Mouse (Mus musculus) spleen, adult 18-20 months (tissue): ENCODE measurements around the gene Tmprss12.
"Not testable (repeated sequence)": the region's sequence is repeated elsewhere in the genome, so short reads cannot be mapped to it uniquely, and the experiment has no call there.

Experiments
- DNase-seq, 2 experiments: peaks; one replicate each; pipeline ENCODE4 v3.0.0; 2022; ENCODE audit warnings: mixed read lengths in 2 of 2

Tmprss12 gene

DNA sequence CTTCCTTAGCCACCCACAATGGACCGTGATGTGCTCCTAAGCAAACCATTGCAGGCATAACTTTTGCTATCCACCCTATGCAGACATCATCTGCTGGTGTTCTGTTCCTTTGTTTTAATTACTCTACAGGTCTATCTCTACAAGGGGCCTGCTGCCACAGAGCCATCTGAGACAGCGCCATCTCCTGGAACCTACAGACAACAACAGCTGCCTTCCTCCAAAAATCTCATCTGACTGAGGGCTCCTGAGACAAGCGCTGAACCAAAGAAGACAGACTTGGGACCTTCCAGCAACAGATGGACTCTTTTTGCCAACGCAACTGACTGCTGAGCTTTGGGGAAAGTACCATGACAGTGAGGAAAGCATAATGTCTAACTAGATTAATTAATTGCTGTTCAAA, 47.5 kb downstream of the Tmprss12 start:
- DNase-seq, result not testable (repeated sequence)

DNA sequence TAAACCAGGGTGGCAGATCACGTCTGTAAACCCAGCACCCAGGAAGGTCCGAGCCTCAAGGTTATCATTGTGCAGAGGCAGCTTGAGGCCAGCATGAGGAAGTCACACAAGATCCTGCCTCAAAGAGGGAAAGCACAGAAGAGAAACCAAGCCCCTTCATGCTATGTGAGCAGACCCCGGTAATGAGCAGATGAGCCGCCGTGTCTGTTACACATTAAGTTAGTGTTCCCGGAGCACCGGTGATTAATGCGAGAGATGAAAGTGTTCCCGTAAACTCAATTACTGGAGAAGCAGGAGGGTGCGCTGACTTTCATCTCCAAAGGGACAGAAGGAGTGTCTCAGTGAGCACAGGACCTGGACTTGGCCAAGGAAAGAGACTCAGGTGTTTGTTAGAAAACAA, 48.7 kb downstream of the Tmprss12 start:
- not testable (repeated sequence) for DNase-seq

DNA sequence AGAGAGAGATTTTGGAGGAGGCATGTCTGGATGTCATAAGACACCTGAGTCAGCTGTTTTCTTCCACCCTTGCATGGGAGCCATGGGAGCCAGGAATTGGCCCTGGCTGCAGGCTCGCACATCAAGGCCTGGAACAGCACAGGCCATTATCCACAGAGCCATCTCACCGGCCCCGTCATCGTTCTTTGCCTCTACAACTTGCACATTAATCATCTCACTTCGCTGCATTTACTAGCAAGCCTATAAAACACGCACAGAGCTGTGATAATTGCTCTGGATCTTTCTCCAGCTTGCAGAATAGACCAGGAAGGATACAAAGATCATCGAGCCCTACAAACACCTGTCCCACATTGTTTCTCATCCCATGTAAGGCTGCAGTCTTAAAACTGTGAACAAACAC, 50.1 kb downstream of the Tmprss12 start:
- no peak for DNase-seq

DNA sequence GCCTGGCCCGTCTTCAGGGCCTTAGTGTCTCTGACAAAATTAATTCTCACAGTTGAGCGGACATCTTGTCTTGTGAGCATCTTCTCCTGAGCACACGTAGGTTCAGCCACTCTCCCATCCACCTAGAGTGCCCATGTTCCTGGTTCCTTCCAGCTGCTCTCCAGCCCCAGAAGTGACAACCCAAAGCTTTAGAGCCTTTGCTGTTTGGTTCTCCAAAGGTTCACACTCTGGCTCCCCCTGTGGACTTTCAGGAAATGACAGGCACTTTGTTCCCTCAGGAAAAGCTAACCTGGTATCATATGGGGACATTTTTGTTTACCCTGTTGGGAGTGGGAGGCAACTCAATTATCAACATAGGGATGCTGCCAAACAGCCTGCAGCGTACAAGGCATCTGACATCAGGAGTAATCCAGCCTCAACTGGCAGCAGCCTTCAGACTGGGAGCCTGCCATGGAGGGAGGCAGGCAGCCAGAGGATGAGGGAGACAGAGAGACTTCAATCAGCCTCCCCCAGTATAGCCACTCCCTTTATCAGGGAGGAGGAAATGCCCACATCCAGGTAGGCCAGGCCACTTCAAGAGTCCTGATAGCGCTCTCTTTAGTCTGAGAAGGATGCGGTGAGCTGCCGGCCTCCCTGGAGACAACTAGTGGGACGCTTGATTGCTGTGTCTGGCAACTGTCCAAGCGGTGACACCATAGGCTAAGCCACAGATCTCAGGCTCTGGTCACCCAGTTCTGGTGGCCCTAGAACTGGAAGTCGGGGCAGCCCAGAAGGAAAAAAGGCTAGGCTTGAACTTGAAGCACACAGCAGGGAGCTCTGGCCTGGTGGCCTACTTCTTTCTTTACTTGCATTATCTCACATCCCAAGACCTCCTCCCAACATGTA, 51.7 kb downstream of the Tmprss12 start:
- DNase-seq, result not testable (repeated sequence)

DNA sequence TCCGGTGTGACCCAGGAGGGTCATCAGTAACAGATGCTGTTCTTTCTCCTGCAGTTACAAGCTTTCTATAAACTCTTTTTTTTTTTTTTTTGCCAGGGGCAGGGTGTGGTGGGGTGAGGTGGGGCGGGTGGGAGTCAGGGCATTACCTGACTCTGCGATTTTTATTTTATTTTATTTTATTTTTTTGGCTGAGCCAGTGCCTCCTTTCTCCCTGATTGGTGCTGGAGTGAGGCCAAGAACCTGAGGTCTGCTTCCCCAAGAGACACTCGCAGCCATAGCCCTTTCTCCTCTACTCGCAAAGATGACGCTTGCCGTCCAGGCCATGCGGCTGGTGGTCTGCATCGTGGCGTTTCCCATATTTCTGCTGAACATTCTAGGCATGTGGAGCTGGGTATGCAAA, 54.0 kb downstream of the Tmprss12 start, which contains the start of gene Mettl7a3:
Mettl7a3 (plus strand) TSS at position 301 of the 400 bp plus-strand sequence.
- DNase-seq, result no peak

DNA sequence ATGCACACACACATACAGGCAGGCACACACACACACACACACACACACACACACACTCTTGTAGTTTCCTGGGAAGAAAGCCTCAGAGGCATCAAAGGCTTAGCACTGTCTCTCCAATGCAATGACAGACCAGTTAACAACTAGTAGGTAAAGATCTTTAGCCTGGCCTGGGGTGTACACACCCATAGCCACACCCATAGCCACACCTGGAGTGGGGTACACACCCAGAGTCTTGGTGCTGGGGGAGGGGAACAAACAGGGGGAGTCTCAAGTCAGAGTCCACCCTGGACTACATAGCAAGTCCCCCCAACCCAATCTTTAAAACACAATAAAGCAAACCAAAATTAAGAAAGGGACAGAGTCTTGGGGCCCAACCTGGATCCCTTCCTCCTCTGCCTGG, 56.7 kb downstream of the Tmprss12 start:
- DNase-seq, result not testable (repeated sequence)

DNA sequence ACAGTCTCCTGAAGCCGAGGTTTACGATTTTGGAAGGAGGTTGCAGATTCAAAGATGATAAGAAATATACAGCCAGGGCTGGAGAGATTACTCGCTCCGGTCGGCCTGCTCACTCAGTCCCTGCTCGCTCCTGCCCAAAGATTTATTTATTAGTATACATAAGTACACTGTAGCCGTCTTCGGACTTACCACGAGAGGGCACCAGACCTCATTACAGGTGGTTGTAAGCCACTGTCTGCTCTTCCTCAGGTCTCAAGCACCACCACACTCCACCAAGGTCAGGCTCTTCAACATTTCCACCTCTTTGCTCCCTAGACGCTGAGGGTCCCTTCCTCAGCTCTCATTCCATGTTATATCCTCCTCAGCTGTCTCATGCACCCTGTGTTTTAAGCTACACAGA, 57.2 kb downstream of the Tmprss12 start:
- DNase-seq, result peak; percentile 35 to 60

DNA sequence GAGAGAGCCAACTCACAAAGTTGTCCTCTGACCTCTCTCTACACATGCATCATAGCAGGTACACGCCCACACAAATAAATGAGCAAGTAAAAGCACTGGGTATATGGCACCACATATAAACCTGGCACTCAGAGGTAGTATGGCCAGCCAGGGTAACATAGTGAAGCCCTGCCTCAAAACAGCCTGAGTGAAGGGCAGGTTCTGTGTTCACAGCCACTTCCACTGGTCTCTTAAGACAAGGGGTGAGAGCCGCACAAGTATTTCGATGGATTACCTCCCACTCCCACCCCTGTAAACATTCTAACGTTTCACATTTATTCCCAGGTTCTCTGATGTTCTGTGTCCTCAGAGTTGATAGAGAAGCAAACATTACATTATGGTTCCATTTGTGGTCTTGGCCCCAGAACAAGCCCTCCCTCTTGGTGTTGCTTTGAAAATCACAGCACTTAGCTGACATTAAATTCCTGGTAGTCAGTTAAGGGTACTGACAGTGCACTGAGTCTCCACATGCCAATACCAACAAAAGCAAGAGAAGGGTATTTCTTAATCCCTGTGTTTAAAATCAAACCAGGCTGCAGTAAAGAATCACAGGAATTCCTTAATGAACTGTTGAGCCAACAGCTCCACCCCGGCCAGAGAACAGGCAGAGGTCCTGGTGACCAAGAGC, 60.8 kb downstream of the Tmprss12 start:
- DNase-seq, result not testable (repeated sequence)
